Mouse (Mus musculus): ENCODE results near the gene D2hgdh. TPM values are rescaled to one million over a fixed set of nuclear protein-coding genes. Genes with fewer than 3 reads are reported as not detected.

D2hgdh gene
- total RNA-seq, 2 experiments from 2014 or later: 42.3 to 50.3 TPM

Other genes starting within 250 kb of the D2hgdh start
- gene Stk25, start 166.2 kb upstream of the D2hgdh start, total RNA-seq (2021): 10 to 100 TPM; 83.8 to 86.6 TPM
- gene Bok, start 139.2 kb upstream of the D2hgdh start, total RNA-seq (2021): 1 to 10 TPM; 3.3 to 4.3 TPM
- gene Atg4b, start 73.4 kb upstream of the D2hgdh start, total RNA-seq (2021): 10 to 100 TPM; 36.2 to 40.6 TPM
- gene Thap4, start 70.0 kb upstream of the D2hgdh start, total RNA-seq (2021): 10 to 100 TPM; 82.6 to 82.8 TPM
- 10 to 100 TPM; 20.3 to 22.7 TPM for gene Dtymk, start 23.0 kb upstream of the D2hgdh start, total RNA-seq (2021)
- gene Ing5, start 20.9 kb upstream of the D2hgdh start, total RNA-seq (2021): 10 to 100 TPM; 10.9 to 13.4 TPM
- gene Gal3st2, start 36.4 kb downstream of the D2hgdh start, total RNA-seq (2021): under 1 TPM in 1 of 2 experiments, not detected in 1; 0.54 TPM
- under 1 TPM; 0.67 to 0.69 TPM for gene Gal3st2b, start 93.4 kb downstream of the D2hgdh start, total RNA-seq (2021)
- 1 to 10 TPM; 1.1 TPM for gene Gal3st2c, start 165.6 kb downstream of the D2hgdh start, total RNA-seq (2021)
- not detected for gene Neu4, start 195.5 kb downstream of the D2hgdh start, total RNA-seq (2021)
- gene Pdcd1, start 227.6 kb downstream of the D2hgdh start, total RNA-seq (2021): under 1 TPM in 1 of 2 experiments, not detected in 1; 0.15 TPM

All from heart, adult 18-20 months (tissue).